Mouse (Mus musculus): ENCODE data around the gene Chrm4.

Gene Chrm4

GRCm38 (mm10) chr2:91922586-91923414 lies 4.2 kb upstream of the Chrm4 start:
- peak in 1 of 2 experiments; percentile 5 for DNase-seq

- peak; percentile 75 to 80 for DNase-seq
Measured at GRCm38 (mm10) chr2:91923415-91924337, 3.4 kb upstream of the Chrm4 start.

GRCm38 (mm10) chr2:91924726-91925125 lies 2.3 kb upstream of the Chrm4 start:
- DNase-seq: no peak

- DNase-seq: no peak
Measured at GRCm38 (mm10) chr2:91925442-91925841, 1.6 kb upstream of the Chrm4 start.

- peak; percentile 85 to 89 for DNase-seq
Measured at GRCm38 (mm10) chr2:91927826-91928533, 931 bp downstream of the Chrm4 start.

GRCm38 (mm10) chr2:91928534-91929350 lies 1.7 kb downstream of the Chrm4 start:
- DNase-seq: peak; percentile 38 to 42

GRCm38 (mm10) chr2:91929455-91929854 lies 2.4 kb downstream of the Chrm4 start:
- DNase-seq: no peak

- DNase-seq: peak; percentile 64 to 76
Measured at GRCm38 (mm10) chr2:91929936-91930335, 2.9 kb downstream of the Chrm4 start.

GRCm38 (mm10) chr2:91930761-91931291 lies 3.8 kb downstream of the Chrm4 start:
- DNase-seq: peak in 1 of 2 experiments; percentile 15

- DNase-seq: peak; percentile 19 to 42
Measured at GRCm38 (mm10) chr2:91931328-91932159, 4.5 kb downstream of the Chrm4 start.

- DNase-seq: peak in 1 of 2 experiments; percentile 19
Measured at GRCm38 (mm10) chr2:91932160-91932711, 5.2 kb downstream of the Chrm4 start, which contains the start of gene Mdk. Mdk (minus strand) TSS chr2:91932297.

- DNase-seq: peak; percentile 60
Measured at GRCm38 (mm10) chr2:91932737-91933350, 5.8 kb downstream of the Chrm4 start.

- DNase-seq: peak; percentile 75 to 79
Measured at GRCm38 (mm10) chr2:91933471-91933870, 6.4 kb downstream of the Chrm4 start.

- no peak for DNase-seq
Measured at GRCm38 (mm10) chr2:91934016-91934415, 7.0 kb downstream of the Chrm4 start.

GRCm38 (mm10) chr2:91934826-91935525 lies 7.9 kb downstream of the Chrm4 start:
- peak; percentile 62 to 67 for DNase-seq

- no peak for DNase-seq
Measured at GRCm38 (mm10) chr2:91936154-91936553, 9.1 kb downstream of the Chrm4 start.

- no peak for DNase-seq
Measured at GRCm38 (mm10) chr2:91939303-91939935, 12.4 kb downstream of the Chrm4 start.

GRCm38 (mm10) chr2:91942356-91942755 lies 15.3 kb downstream of the Chrm4 start:
- no peak for DNase-seq
